Mouse (Mus musculus) gastrocnemius, postnatal 10 days (tissue): ENCODE results near the gene Mrpl50. TPM values are rescaled to one million over a fixed set of nuclear protein-coding genes. Genes with fewer than 3 reads are reported as not detected.
"Not testable (repeated sequence)": the region's sequence is repeated elsewhere in the genome, so short reads cannot be mapped to it uniquely, and the experiment has no call there.

Experiments
- DNase-seq: peaks from one replicate; pipeline ENCODE4 v3.0.0; 2021; ENCODE audit warnings: mixed read lengths
- total RNA-seq, 2 experiments: library from RNA; stranded (reverse); gene quantifications; 2 replicates each; pipeline ENCODE4 v1.2.3; 2021

The Mrpl50 gene
- total RNA-seq, 2 experiments from 2014 or later: 32.1 to 33.7 TPM

GRCm38 (mm10) chr4:49510236-49510835, 10.6 kb downstream of the Mrpl50 start:
- not testable (repeated sequence) for DNase-seq

- DNase-seq: no peak
These were observed 11.7 kb downstream of the Mrpl50 start for GRCm38 (mm10) chr4:49509183-49509582.

- DNase-seq: no peak
These were observed 14.5 kb downstream of the Mrpl50 start, which contains the start of gene Baat for GRCm38 (mm10) chr4:49506386-49506785. Baat (minus strand) TSS chr4:49506557.

GRCm38 (mm10) chr4:49503563-49503962, 17.3 kb downstream of the Mrpl50 start:
- no peak for DNase-seq

- not testable (repeated sequence) for DNase-seq
These were observed 34.8 kb downstream of the Mrpl50 start for GRCm38 (mm10) chr4:49485934-49486650.

GRCm38 (mm10) chr4:49485442-49485841, 35.5 kb downstream of the Mrpl50 start:
- no peak for DNase-seq

- no peak for DNase-seq
These were observed 40.0 kb downstream of the Mrpl50 start for GRCm38 (mm10) chr4:49480896-49481295.

- no peak for DNase-seq
These were observed 40.7 kb downstream of the Mrpl50 start for GRCm38 (mm10) chr4:49480104-49480760.

- DNase-seq: not testable (repeated sequence)
These were observed 41.9 kb downstream of the Mrpl50 start for GRCm38 (mm10) chr4:49479035-49479434.

GRCm38 (mm10) chr4:49478118-49478877, 42.6 kb downstream of the Mrpl50 start:
- DNase-seq: no peak

GRCm38 (mm10) chr4:49474583-49474982, 46.3 kb downstream of the Mrpl50 start:
- DNase-seq: no peak

GRCm38 (mm10) chr4:49473435-49474100, 47.3 kb downstream of the Mrpl50 start, which contains the start of gene Acnat1:
Acnat1 (minus strand) TSS chr4:49473912.
- no peak for DNase-seq

GRCm38 (mm10) chr4:49469435-49470151, 51.3 kb downstream of the Mrpl50 start:
- no peak for DNase-seq

GRCm38 (mm10) chr4:49467360-49467759, 53.5 kb downstream of the Mrpl50 start:
- DNase-seq: no peak

Other genes starting within 250 kb of the Mrpl50 start
- gene Acnat2, start 112.9 kb downstream of the Mrpl50 start, total RNA-seq: not detected
- not detected for gene Acnat1, start 47.2 kb downstream of the Mrpl50 start, total RNA-seq
- under 1 TPM in 1 of 2 experiments, not detected in 1; 0.12 TPM for gene Baat, start 14.5 kb downstream of the Mrpl50 start, total RNA-seq
- 1 to 10 TPM; 3.4 to 3.6 TPM for gene Zfp189, start 83 bp upstream of the Mrpl50 start, total RNA-seq
- gene Aldob, start 28.5 kb upstream of the Mrpl50 start, total RNA-seq: 1 to 10 TPM in 1 of 2 experiments, under 1 TPM in 1; 0.35 to 1.8 TPM
- 10 to 100 TPM; 42.0 to 45.8 TPM for gene Tmem246, start 76.8 kb upstream of the Mrpl50 start, total RNA-seq
- 10 to 100 TPM; 32.0 to 37.4 TPM for gene Rnf20, start 110.9 kb upstream of the Mrpl50 start, total RNA-seq
- gene Ppp3r2, start 160.9 kb upstream of the Mrpl50 start, total RNA-seq: under 1 TPM in 1 of 2 experiments, not detected in 1; 0.07 TPM